Mouse (Mus musculus) stomach, embryonic 15.5 days (tissue): ENCODE results near the gene Gm7735. TPM values are rescaled to one million over a fixed set of nuclear protein-coding genes. Genes with fewer than 3 reads are reported as not detected.
"Not testable (repeated sequence)": the region's sequence is repeated elsewhere in the genome, so short reads cannot be mapped to it uniquely, and the experiment has no call there.

Experiments used
- ATAC-seq: fragments of 200-750 bp; cut with Nextera tagmentation; 2 replicates; pipeline ENCODE4 v1.8.0; 2017; ENCODE audit warnings: low read depth, moderate number of reproducible peaks, moderate TSS enrichment; ENCODE audit not compliant: insufficient read depth, low FRiP score
- H3K27ac ChIP-seq: fragments of 300-500 bp; sonication (generic); 2 replicates; pipeline ENCODE4 v1.5.1; 2015; ENCODE audit warnings: mild to moderate bottlenecking, inconsistent platforms
- H3K27me3 ChIP-seq: fragments of 300-500 bp; sonication (generic); replicated peaks from 2 replicates; pipeline ENCODE4 v1.6.1; 2015; ENCODE audit warnings: inconsistent platforms
- H3K36me3 ChIP-seq: fragments of 300-500 bp; sonication (generic); 2 replicates; pipeline ENCODE4 v1.6.1; 2015; ENCODE audit warnings: inconsistent platforms
- H3K4me1 ChIP-seq: fragments of 300-500 bp; sonication (generic); 2 replicates; pipeline ENCODE4 v1.6.1; 2015; ENCODE audit warnings: inconsistent platforms
- H3K4me2 ChIP-seq: fragments of 300-500 bp; sonication (generic); 2 replicates; pipeline ENCODE4 v1.6.1; 2015; ENCODE audit warnings: mild to moderate bottlenecking, inconsistent platforms
- H3K4me3 ChIP-seq: fragments of 300-500 bp; sonication (generic); replicated peaks from 2 replicates; pipeline ENCODE4 v1.5.1; 2015; ENCODE audit warnings: inconsistent platforms
- H3K9ac ChIP-seq: fragments of 300-500 bp; sonication (generic); 2 replicates; pipeline ENCODE4 v1.6.1; 2015; ENCODE audit warnings: inconsistent platforms
- H3K9me3 ChIP-seq: fragments of 300-500 bp; sonication (generic); 2 replicates; pipeline ENCODE4 v1.6.1; 2016; ENCODE audit warnings: inconsistent platforms
- WGBS: fragments of 180-500 bp; shearing (Covaris S2); methylation state at CpG from one replicate; pipeline ENCODE4 v1.1.7; 2015; 5-methylcytosine and 5-hydroxymethylcytosine counted together
- polyA plus RNA-seq: library from polyadenylated mRNA; unstranded; fragments of >200 nt; fragmentation: Nextera tagmentation; extraction: Ambion mirVana; gene quantifications from 2 replicates; pipeline ENCODE4 v1.2.1, GENCODE M21; 2015

Gene Gm7735
- polyA plus RNA-seq, result not detected in 2 replicates

DNA sequence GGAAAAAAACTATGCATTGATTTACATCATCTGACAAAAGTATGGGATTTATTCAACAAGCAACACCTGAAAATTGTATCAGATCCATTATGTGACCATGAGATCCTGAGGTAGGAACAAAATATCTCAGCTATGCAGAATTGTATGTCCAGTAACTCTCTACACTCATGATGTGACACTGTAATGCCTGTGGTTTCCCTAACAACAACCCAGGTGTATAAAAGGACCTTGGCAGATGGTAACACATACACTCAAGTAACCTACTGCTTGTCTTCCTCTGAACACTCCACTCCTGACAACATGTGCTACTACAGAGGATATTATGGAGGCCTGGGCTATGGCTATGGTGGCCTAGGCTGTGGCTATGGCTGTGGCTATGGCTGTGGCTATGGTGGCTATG, at the start of gene Gm7735:
TSS of gene Gm7735 (plus strand) at position 301 of the 400 bp plus-strand sequence.
- not testable (repeated sequence) for H3K27me3 ChIP-seq, H3K4me3 ChIP-seq, H3K9me3 ChIP-seq, H3K27ac ChIP-seq, H3K9ac ChIP-seq, H3K4me2 ChIP-seq, H3K36me3 ChIP-seq, ATAC-seq, H3K4me1 ChIP-seq

DNA sequence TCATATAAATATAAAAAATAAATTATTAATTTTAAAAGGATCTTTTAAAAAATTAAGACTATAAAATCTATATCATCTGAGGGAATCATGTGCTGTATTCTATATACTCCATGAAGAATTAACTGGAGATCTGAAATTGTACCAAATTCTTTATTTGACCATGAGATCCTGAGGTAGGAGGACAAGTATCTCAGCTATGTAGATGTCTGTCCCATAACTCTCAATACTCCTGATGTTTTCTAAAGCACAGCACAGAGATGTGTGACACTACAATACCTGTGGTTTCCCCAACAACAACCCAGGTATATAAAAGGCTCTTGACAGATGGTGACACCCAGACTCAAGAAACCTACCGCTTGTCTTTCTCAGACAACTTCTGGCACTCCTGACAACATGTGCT, 28.7 kb upstream of the Gm7735 start, which contains the start of gene Gm6358:
TSS of gene Gm6358 (plus strand) at position 301 of the 400 bp plus-strand sequence.
- H3K4me2 ChIP-seq, result no peak within 1 kb of the TSS

DNA sequence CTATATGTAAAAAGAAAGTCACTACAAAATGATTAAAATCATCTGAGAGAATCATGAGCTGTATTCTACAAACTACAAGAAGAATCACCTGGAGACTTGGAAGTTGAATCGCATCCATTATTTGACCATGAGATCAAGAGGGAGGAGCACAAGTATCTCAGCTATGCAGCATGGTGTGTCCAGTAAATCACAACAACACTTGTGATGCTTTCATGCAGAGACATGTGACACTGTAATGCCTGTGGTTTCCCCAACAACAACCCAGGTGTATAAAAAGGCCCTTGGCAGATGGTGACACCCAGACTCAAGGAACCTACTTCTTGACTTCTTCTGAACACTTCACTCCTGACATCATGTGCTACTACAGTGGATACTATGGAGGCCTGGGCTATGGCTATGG, 18.5 kb upstream of the Gm7735 start, which contains the start of gene Gm10061:
TSS of gene Gm10061 (plus strand) at position 301 of the 400 bp plus-strand sequence.
- Histone ChIP-seq H3K9me3 (no peaks in the 10 kb centered on the region), H3K4me2 (no peak within 1 kb of the TSS), H3K4me1 (no peaks in the 10 kb centered on the region), H3K27ac (no peak within 1 kb of the TSS), H3K36me3 (no peaks in the 10 kb centered on the region), H3K27me3 (no peaks in the 10 kb centered on the region), H3K9ac (no peak within 1 kb of the TSS), H3K4me3 (no peak within 1 kb of the TSS)
- WGBS, result 97% methylated on average over 1 of the region's 1 CpGs
- ATAC-seq, result no peak

More for the DNA sequence above, 28.7 kb upstream of the Gm7735 start, which contains the start of gene Gm6358:
- Histone ChIP-seq H3K9me3 (no peaks in the 10 kb centered on the region), H3K9ac (no peak within 1 kb of the TSS), H3K27ac (no peak within 1 kb of the TSS), H3K4me3 (no peak within 1 kb of the TSS), H3K27me3 (no peaks in the 10 kb centered on the region), H3K4me1 (no peaks in the 10 kb centered on the region), H3K36me3 (no peaks in the 10 kb centered on the region)
- WGBS, result 95% methylated on average over 1 of the region's 1 CpGs
- ATAC-seq, result no peak

DNA sequence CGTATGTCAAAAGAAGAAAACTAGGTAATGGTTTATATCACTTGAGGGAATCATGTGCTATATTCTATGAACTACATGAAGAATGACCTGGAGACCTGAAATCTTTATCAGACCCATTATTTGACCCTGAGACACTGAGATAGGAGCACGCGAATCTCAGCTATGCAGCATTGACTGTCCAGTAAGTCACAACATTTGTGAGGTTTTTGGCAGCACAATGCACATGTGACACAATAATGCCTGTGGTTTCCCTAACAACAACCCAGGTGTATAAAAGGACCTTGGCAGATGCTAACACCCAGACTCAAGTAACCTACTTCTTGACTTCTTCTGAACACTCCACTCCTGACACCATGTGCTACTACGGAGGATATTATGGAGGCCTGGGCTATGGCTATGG, 11.6 kb upstream of the Gm7735 start, which contains the start of gene Gm9789:
TSS of gene Gm9789 (plus strand) at position 301 of the 400 bp plus-strand sequence.
- H3K27ac ChIP-seq, result no peak within 1 kb of the TSS
- no peak for ATAC-seq
- no peaks in the 10 kb centered on the region for H3K4me1 ChIP-seq
- no peak within 1 kb of the TSS for H3K9ac ChIP-seq
- no peaks in the 10 kb centered on the region for H3K9me3 ChIP-seq
- no peaks in the 10 kb centered on the region for H3K36me3 ChIP-seq
- no peak within 1 kb of the TSS for H3K4me3 ChIP-seq
- WGBS, result 88% methylated on average over 4 of the region's 4 CpGs
- no peak within 1 kb of the TSS for H3K4me2 ChIP-seq
- H3K27me3 ChIP-seq, result no peaks in the 10 kb centered on the region

DNA sequence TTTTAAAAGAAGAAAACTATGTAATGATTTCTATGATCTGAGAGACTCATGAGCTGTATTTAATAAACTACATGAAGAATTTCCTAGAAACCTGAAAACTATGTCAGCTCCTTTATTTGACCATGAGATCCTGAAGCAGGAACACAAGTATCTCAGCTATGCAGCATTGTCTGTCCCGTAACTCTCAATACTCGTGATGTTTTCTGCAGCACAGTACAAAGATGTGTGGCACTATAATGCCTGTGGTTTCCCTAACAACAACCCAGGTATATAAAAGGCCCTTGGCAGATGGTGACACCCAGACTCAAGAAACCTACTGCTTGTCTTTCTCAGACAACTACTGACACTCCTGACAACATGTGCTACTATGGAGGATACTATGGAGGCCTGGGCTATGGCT, 5.1 kb downstream of the Gm7735 start, which contains the start of gene 1110057P08Rik:
TSS of gene 1110057P08Rik (plus strand) at position 301 of the 400 bp plus-strand sequence.
- ATAC-seq, result no peak
- H3K27me3 ChIP-seq, result no peaks in the 10 kb centered on the region
- H3K9ac ChIP-seq, result no peak within 1 kb of the TSS
- H3K36me3 ChIP-seq, result no peaks in the 10 kb centered on the region
- H3K4me3 ChIP-seq, result no peak within 1 kb of the TSS
- no peak within 1 kb of the TSS for H3K4me2 ChIP-seq
- H3K27ac ChIP-seq, result no peak within 1 kb of the TSS
- 77% methylated on average over 2 of the region's 2 CpGs for WGBS
- no peaks in the 10 kb centered on the region for H3K4me1 ChIP-seq
- H3K9me3 ChIP-seq, result no peaks in the 10 kb centered on the region

- Histone ChIP-seq H3K4me3 (no peak overlapping the region), H3K4me1 (no peaks in the 10 kb centered on the region), H3K9me3 (no peaks in the 10 kb centered on the region), H3K27ac (no peak overlapping the region), H3K9ac (no peak overlapping the region), H3K4me2 (no peak overlapping the region), H3K27me3 (no peaks in the 10 kb centered on the region), H3K36me3 (no peaks in the 10 kb centered on the region)
- 69% methylated on average over 4 of the region's 4 CpGs for WGBS
- no peak for ATAC-seq
Observed at GRCm38 (mm10) chr16:89188621-89189020, 19.3 kb downstream of the Gm7735 start.

- no peaks in the 10 kb centered on the region for H3K36me3 ChIP-seq
- WGBS, result 52% methylated on average over 1 of the region's 1 CpGs
- H3K9me3 ChIP-seq, result no peaks in the 10 kb centered on the region
- H3K27ac ChIP-seq, result no peak within 1 kb of the TSS
- H3K4me1 ChIP-seq, result no peaks in the 10 kb centered on the region
- H3K27me3 ChIP-seq, result no peaks in the 10 kb centered on the region
- H3K4me3 ChIP-seq, result no peak within 1 kb of the TSS
- H3K9ac ChIP-seq, result no peak within 1 kb of the TSS
- ATAC-seq, result no peak
- no peak within 1 kb of the TSS for H3K4me2 ChIP-seq
Observed at GRCm38 (mm10) chr16:89205561-89205960, 36.3 kb downstream of the Gm7735 start, which contains the start of gene Krtap20-2. Gene Krtap20-2 (plus strand): TSS chr16:89205861.

Other genes with a start within 250 kb of the Gm7735 start
- gene Krtap19-9b, start 237.2 kb upstream of the Gm7735 start, polyA plus RNA-seq, result not detected in 2 replicates
- gene Krtap16-3, start 206.6 kb upstream of the Gm7735 start, polyA plus RNA-seq, result not detected in 2 replicates
- not detected in 2 replicates for gene Krtap22-2, start 158.7 kb upstream of the Gm7735 start, polyA plus RNA-seq
- gene Gm10229, start 154.2 kb upstream of the Gm7735 start, polyA plus RNA-seq, result not detected in 2 replicates
- not detected in 2 replicates for gene Krtap6-1, start 137.8 kb upstream of the Gm7735 start, polyA plus RNA-seq
- gene Gm10228, start 128.0 kb upstream of the Gm7735 start, polyA plus RNA-seq, result not detected in 2 replicates
- not detected in 2 replicates for gene Krtap6-5, start 121.6 kb upstream of the Gm7735 start, polyA plus RNA-seq
- gene 1110025L11Rik, start 105.5 kb upstream of the Gm7735 start, polyA plus RNA-seq, result not detected in 2 replicates
- not detected in 2 replicates for gene Krtap6-3, start 85.5 kb upstream of the Gm7735 start, polyA plus RNA-seq
- not detected in 2 replicates for gene Gm6358, start 28.6 kb upstream of the Gm7735 start, polyA plus RNA-seq
- gene Gm10061, start 18.4 kb upstream of the Gm7735 start, polyA plus RNA-seq, result not detected in 2 replicates
- gene Gm9789, start 11.5 kb upstream of the Gm7735 start, polyA plus RNA-seq, result not detected in 2 replicates
- not detected in 2 replicates for gene 1110057P08Rik, start 5.2 kb downstream of the Gm7735 start, polyA plus RNA-seq
- gene Krtap20-2, start 36.4 kb downstream of the Gm7735 start, polyA plus RNA-seq, result not detected in 2 replicates
- not detected in 2 replicates for gene Krtap21-1, start 234.4 kb downstream of the Gm7735 start, polyA plus RNA-seq